Mouse (Mus musculus) embryonic facial prominence, embryonic 14.5 days (tissue): ENCODE data around the gene 9530077C05Rik. TPM values are rescaled to one million over a fixed set of nuclear protein-coding genes. Genes with fewer than 3 reads are reported as not detected.
A peak's percentile ranks its signal among the peaks of the same experiment; 100 is the strongest.

ENCODE experiments used
- ATAC-seq: fragments of 200-750 bp; cut with Nextera tagmentation; 2 replicates; pipeline ENCODE4 v1.8.0; 2017; ENCODE audit warnings: low read depth, moderate number of reproducible peaks, moderate TSS enrichment
- DNase-seq: peaks from one replicate; pipeline ENCODE4 v3.0.0-alpha.2; 2015; ENCODE audit warnings: low spot score
- H3K27ac ChIP-seq: fragments of 300-500 bp; sonication (generic); replicated peaks from 2 replicates; pipeline ENCODE4 v1.5.1; 2014; ENCODE audit warnings: low read depth, mild to moderate bottlenecking, low read length, moderate library complexity
- H3K27me3 ChIP-seq: fragments of 300-500 bp; sonication (generic); replicated peaks from 2 replicates; pipeline ENCODE4 v1.6.1; 2014; ENCODE audit warnings: low read length; ENCODE audit not compliant: control insufficient read depth, insufficient read depth
- H3K36me3 ChIP-seq: fragments of 300-500 bp; sonication (generic); 2 replicates; pipeline ENCODE4 v1.6.1; 2014; ENCODE audit warnings: low read length, mixed read lengths; ENCODE audit not compliant: control insufficient read depth, insufficient read depth
- H3K4me1 ChIP-seq: fragments of 300-500 bp; sonication (generic); 2 replicates; pipeline ENCODE4 v1.6.1; 2014; ENCODE audit warnings: antibody characterized with exemption, low read length; ENCODE audit not compliant: control insufficient read depth, insufficient read depth
- H3K4me2 ChIP-seq: fragments of 300-500 bp; sonication (generic); 2 replicates; pipeline ENCODE4 v1.6.1; 2014; ENCODE audit warnings: low read depth, mild to moderate bottlenecking, low read length, moderate library complexity, mixed read lengths
- H3K4me3 ChIP-seq: fragments of 300-500 bp; sonication (generic); 2 replicates; pipeline ENCODE4 v1.5.1; 2014; ENCODE audit warnings: low read depth, mild to moderate bottlenecking, low read length
- H3K9ac ChIP-seq: fragments of 300-500 bp; sonication (generic); 2 replicates; pipeline ENCODE4 v1.6.1; 2014; ENCODE audit warnings: low read depth, mild to moderate bottlenecking, low read length, moderate library complexity, mixed read lengths
- H3K9me3 ChIP-seq: fragments of 300-500 bp; sonication (generic); 2 replicates; pipeline ENCODE4 v1.6.1; 2016; ENCODE audit warnings: low read length; ENCODE audit not compliant: control insufficient read depth
- WGBS: fragments of 180-500 bp; shearing (Covaris S2); extraction: QIAGEN DNeasy Blood & Tissue Kit; methylation state at CpG from one replicate; pipeline ENCODE4 v1.1.7; 2014; 5-methylcytosine and 5-hydroxymethylcytosine counted together
- polyA plus RNA-seq: library from polyadenylated mRNA; unstranded; fragments of >200 nt; fragmentation: Nextera tagmentation; extraction: Ambion mirVana; gene quantifications from 2 replicates; pipeline ENCODE4 v1.2.1, GENCODE M21; 2014

The 9530077C05Rik gene
- 4.9 and 5.1 TPM in 2 replicates for polyA plus RNA-seq

DNA sequence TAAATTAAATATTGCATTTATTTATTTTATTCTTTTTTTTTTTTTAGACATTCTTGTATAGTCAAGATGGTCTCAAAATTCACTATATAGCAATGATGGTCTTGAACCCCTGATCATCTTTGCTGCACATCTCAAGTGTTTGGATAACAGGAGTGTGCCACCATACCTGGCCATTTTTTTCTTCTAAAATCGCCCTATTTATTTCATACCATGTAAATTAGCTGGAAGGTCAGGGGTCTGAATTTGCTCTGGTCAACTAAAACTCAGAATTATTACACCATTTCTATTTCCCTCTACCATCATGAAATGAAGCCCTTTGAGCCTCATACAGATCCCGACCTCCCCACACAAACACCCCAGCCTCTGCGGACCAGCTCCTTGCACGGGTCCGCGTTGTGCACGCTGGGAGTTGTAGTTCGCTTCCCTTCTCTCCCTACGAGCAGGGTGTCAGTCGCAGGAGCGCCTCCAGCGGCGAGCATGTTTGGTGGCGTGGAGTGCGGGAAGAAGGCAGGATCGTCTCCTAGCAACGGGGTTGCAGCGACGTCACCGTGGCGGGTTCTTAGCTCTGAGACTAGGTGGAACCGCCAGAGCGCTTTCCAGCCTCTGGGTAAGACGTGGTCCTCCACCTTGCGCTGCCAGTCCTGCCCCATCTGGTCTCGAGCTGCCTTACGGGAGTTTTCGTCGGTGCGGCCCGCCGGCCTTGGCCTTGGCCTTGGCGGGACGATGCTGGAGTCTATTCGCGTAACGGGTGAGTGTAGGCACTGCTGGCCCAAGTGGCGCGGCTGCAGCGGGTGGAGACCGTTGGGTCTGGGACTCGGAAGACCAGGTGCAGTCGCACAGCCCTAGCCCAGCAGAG lies at the start of gene 9530077C05Rik:
Gene 9530077C05Rik (plus strand): TSS at position 512 of the 856 bp plus-strand sequence.
- 1% methylated on average over 43 of the region's 43 CpGs for WGBS
- peak within 1 kb of the TSS; percentile 74 for H3K9ac ChIP-seq
- no peaks in the 10 kb centered on the region for H3K4me1 ChIP-seq
- H3K4me3 ChIP-seq, result peak within 1 kb of the TSS; percentile 59
- H3K27me3 ChIP-seq, result no peaks in the 10 kb centered on the region
- DNase-seq, result peak; percentile 98
- peak; percentile 100 for ATAC-seq
- H3K4me2 ChIP-seq, result peak within 1 kb of the TSS; percentile 85
- H3K27ac ChIP-seq, result no peak within 1 kb of the TSS
- no peaks in the 10 kb centered on the region for H3K9me3 ChIP-seq
- H3K36me3 ChIP-seq, result no peaks in the 10 kb centered on the region

GRCm38 (mm10) chr9:22366221-22366620 lies 45.1 kb upstream of the 9530077C05Rik start:
- Histone ChIP-seq H3K27me3 (no peaks in the 10 kb centered on the region), H3K4me3 (no peak overlapping the region), H3K9me3 (no peaks in the 10 kb centered on the region), H3K27ac (no peak overlapping the region), H3K36me3 (peaks cover 76% of the 10 kb centered on the region), H3K4me2 (no peak overlapping the region), H3K9ac (no peak overlapping the region), H3K4me1 (no peaks in the 10 kb centered on the region)
- ATAC-seq (no peak), DNase-seq (no peak)
- 96% methylated on average over 2 of the region's 2 CpGs for WGBS

DNA sequence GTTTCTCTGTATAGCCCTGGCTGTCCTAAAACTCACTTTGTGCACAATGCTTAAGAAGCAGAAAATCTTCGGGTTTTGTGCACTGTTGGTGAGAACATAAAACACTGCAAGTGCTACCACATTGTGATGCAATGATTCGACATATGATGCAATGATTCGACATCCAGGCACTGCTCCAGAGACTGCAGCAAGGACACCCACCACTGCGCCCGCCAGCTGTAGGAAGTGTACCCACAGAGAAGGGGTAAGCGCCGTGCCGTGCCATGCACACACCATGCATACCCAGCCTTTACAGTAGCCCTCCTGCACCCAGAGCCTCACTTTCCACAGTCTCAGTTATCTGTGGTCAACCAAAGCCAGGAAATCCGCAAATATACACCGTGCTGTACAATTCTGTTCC lies 44.7 kb upstream of the 9530077C05Rik start:
- ATAC-seq, result no peak
- H3K27me3 ChIP-seq, result no peaks in the 10 kb centered on the region
- no peaks in the 10 kb centered on the region for H3K4me1 ChIP-seq
- no peaks in the 10 kb centered on the region for H3K9me3 ChIP-seq
- H3K4me2 ChIP-seq, result no peak overlapping the region
- 93% methylated on average over 10 of the region's 10 CpGs for WGBS
- no peak overlapping the region for H3K9ac ChIP-seq
- peaks cover 76% of the 10 kb centered on the region for H3K36me3 ChIP-seq
- H3K27ac ChIP-seq, result no peak overlapping the region
- no peak overlapping the region for H3K4me3 ChIP-seq
- DNase-seq, result no peak

- H3K4me2 ChIP-seq, result no peak overlapping the region
- no peaks in the 10 kb centered on the region for H3K4me1 ChIP-seq
- H3K9me3 ChIP-seq, result no peaks in the 10 kb centered on the region
- peaks cover 77% of the 10 kb centered on the region for H3K36me3 ChIP-seq
- WGBS, result 71% methylated on average over 5 of the region's 6 CpGs
- no peak overlapping the region for H3K9ac ChIP-seq
- ATAC-seq, result no peak
- no peak overlapping the region for H3K4me3 ChIP-seq
- no peak for DNase-seq
- H3K27me3 ChIP-seq, result no peaks in the 10 kb centered on the region
- no peak overlapping the region for H3K27ac ChIP-seq
Observed at GRCm38 (mm10) chr9:22368030-22368429, 43.3 kb upstream of the 9530077C05Rik start.

- H3K27me3 ChIP-seq, result no peaks in the 10 kb centered on the region
- 92% methylated on average over 4 of the region's 4 CpGs for WGBS
- H3K36me3 ChIP-seq, result peaks cover 81% of the 10 kb centered on the region
- ATAC-seq (no peak), DNase-seq (no peak)
- H3K9me3 ChIP-seq, result no peaks in the 10 kb centered on the region
- no peak overlapping the region for H3K27ac ChIP-seq
- no peak overlapping the region for H3K4me3 ChIP-seq
- H3K4me1 ChIP-seq, result no peaks in the 10 kb centered on the region
- no peak overlapping the region for H3K4me2 ChIP-seq
- H3K9ac ChIP-seq, result no peak overlapping the region
Observed at GRCm38 (mm10) chr9:22372760-22373159, 38.6 kb upstream of the 9530077C05Rik start.

- Histone ChIP-seq H3K27me3 (no peaks in the 10 kb centered on the region), H3K27ac (no peak overlapping the region), H3K4me3 (no peak overlapping the region), H3K9ac (no peak overlapping the region), H3K9me3 (no peaks in the 10 kb centered on the region), H3K36me3 (peaks cover 88% of the 10 kb centered on the region), H3K4me1 (no peaks in the 10 kb centered on the region), H3K4me2 (no peak overlapping the region)
- 84% methylated on average over 5 of the region's 5 CpGs for WGBS
- ATAC-seq (no peak), DNase-seq (no peak)
Observed at GRCm38 (mm10) chr9:22376086-22376485, 35.2 kb upstream of the 9530077C05Rik start.

- no peaks in the 10 kb centered on the region for H3K27me3 ChIP-seq
- H3K9ac ChIP-seq, result no peak overlapping the region
- DNase-seq (no peak), ATAC-seq (no peak)
- 63% methylated on average over 2 of the region's 2 CpGs for WGBS
- peaks cover 13% of the 10 kb centered on the region for H3K36me3 ChIP-seq
- H3K27ac ChIP-seq, result no peak overlapping the region
- no peaks in the 10 kb centered on the region for H3K9me3 ChIP-seq
- H3K4me2 ChIP-seq, result no peak overlapping the region
- H3K4me3 ChIP-seq, result no peak overlapping the region
- peaks cover 14% of the 10 kb centered on the region; the same call in 1 of the 2 replicates for H3K4me1 ChIP-seq
Observed at GRCm38 (mm10) chr9:22385890-22386289, 25.4 kb upstream of the 9530077C05Rik start.

- 15% methylated on average over 6 of the region's 6 CpGs for WGBS
- H3K27me3 ChIP-seq, result no peaks in the 10 kb centered on the region
- no peaks in the 10 kb centered on the region for H3K36me3 ChIP-seq
- H3K27ac ChIP-seq, result no peak overlapping the region
- peak overlapping the region; percentile 88 for H3K9ac ChIP-seq
- ATAC-seq (no peak), DNase-seq (no peak)
- H3K4me3 ChIP-seq, result peak overlapping the region; percentile 94
- peak overlapping the region; percentile 79 for H3K4me2 ChIP-seq
- H3K9me3 ChIP-seq, result no peaks in the 10 kb centered on the region
- H3K4me1 ChIP-seq, result peaks cover 14% of the 10 kb centered on the region; the same call in 1 of the 2 replicates
Observed at GRCm38 (mm10) chr9:22387901-22388300, 23.4 kb upstream of the 9530077C05Rik start.
